Mouse (Mus musculus): ENCODE data around the gene Gm20388.

Gm20388 gene

GRCm38 (mm10) chr8:120683602-120684001, 773.0 kb downstream of the Gm20388 start:
- peak; percentile 63 for DNase-seq (ENCODE audit: low spot score)

- DNase-seq (ENCODE audit: low spot score): no peak
Measured at GRCm38 (mm10) chr8:120684082-120684481, 773.4 kb downstream of the Gm20388 start.

- DNase-seq (ENCODE audit: low spot score): no peak
Measured at GRCm38 (mm10) chr8:120685097-120685496, 774.5 kb downstream of the Gm20388 start.

- DNase-seq (ENCODE audit: low spot score): no peak
Measured at GRCm38 (mm10) chr8:120685591-120685990, 775.0 kb downstream of the Gm20388 start.

- no peak for DNase-seq (ENCODE audit: low spot score)
Measured at GRCm38 (mm10) chr8:120686051-120686450, 775.4 kb downstream of the Gm20388 start.

- DNase-seq (ENCODE audit: low spot score): no peak
Measured at GRCm38 (mm10) chr8:120686576-120686975, 775.9 kb downstream of the Gm20388 start.

- no peak for DNase-seq (ENCODE audit: low spot score)
Measured at GRCm38 (mm10) chr8:120687786-120688185, 777.1 kb downstream of the Gm20388 start.

- no peak for DNase-seq (ENCODE audit: low spot score)
Measured at GRCm38 (mm10) chr8:120688511-120688910, 777.9 kb downstream of the Gm20388 start.

- DNase-seq (ENCODE audit: low spot score): no peak
Measured at GRCm38 (mm10) chr8:120692934-120693333, 782.3 kb downstream of the Gm20388 start.

GRCm38 (mm10) chr8:120693861-120694493, 783.3 kb downstream of the Gm20388 start:
- no peak for DNase-seq (ENCODE audit: low spot score)

- no peak for DNase-seq (ENCODE audit: low spot score)
Measured at GRCm38 (mm10) chr8:120696401-120697153, 785.9 kb downstream of the Gm20388 start.

- no peak for DNase-seq (ENCODE audit: low spot score)
Measured at GRCm38 (mm10) chr8:120697154-120697978, 786.7 kb downstream of the Gm20388 start.

GRCm38 (mm10) chr8:120697979-120698272, 787.3 kb downstream of the Gm20388 start:
- no peak for DNase-seq (ENCODE audit: low spot score)

- DNase-seq (ENCODE audit: low spot score): no peak
Measured at GRCm38 (mm10) chr8:120698426-120698825, 787.8 kb downstream of the Gm20388 start.

- no peak for DNase-seq (ENCODE audit: low spot score)
Measured at GRCm38 (mm10) chr8:120699079-120699478, 788.4 kb downstream of the Gm20388 start.

GRCm38 (mm10) chr8:120699565-120699964, 788.9 kb downstream of the Gm20388 start:
- no peak for DNase-seq (ENCODE audit: low spot score)

- no peak for DNase-seq (ENCODE audit: low spot score)
Measured at GRCm38 (mm10) chr8:120700053-120700452, 789.4 kb downstream of the Gm20388 start.

GRCm38 (mm10) chr8:120701758-120702465, 791.3 kb downstream of the Gm20388 start:
- DNase-seq (ENCODE audit: low spot score): no peak

- no peak for DNase-seq (ENCODE audit: low spot score)
Measured at GRCm38 (mm10) chr8:120704203-120704602, 793.6 kb downstream of the Gm20388 start.

- no peak for DNase-seq (ENCODE audit: low spot score)
Measured at GRCm38 (mm10) chr8:120705163-120705562, 794.5 kb downstream of the Gm20388 start.

GRCm38 (mm10) chr8:120706193-120706592, 795.6 kb downstream of the Gm20388 start:
- no peak for DNase-seq (ENCODE audit: low spot score)

GRCm38 (mm10) chr8:120709176-120709575, 798.5 kb downstream of the Gm20388 start:
- DNase-seq (ENCODE audit: low spot score): no peak

Data from ovary, postnatal 14 days (tissue).